ENCODE assay signal across 9 mouse cellular contexts in the genomic region with DNA sequence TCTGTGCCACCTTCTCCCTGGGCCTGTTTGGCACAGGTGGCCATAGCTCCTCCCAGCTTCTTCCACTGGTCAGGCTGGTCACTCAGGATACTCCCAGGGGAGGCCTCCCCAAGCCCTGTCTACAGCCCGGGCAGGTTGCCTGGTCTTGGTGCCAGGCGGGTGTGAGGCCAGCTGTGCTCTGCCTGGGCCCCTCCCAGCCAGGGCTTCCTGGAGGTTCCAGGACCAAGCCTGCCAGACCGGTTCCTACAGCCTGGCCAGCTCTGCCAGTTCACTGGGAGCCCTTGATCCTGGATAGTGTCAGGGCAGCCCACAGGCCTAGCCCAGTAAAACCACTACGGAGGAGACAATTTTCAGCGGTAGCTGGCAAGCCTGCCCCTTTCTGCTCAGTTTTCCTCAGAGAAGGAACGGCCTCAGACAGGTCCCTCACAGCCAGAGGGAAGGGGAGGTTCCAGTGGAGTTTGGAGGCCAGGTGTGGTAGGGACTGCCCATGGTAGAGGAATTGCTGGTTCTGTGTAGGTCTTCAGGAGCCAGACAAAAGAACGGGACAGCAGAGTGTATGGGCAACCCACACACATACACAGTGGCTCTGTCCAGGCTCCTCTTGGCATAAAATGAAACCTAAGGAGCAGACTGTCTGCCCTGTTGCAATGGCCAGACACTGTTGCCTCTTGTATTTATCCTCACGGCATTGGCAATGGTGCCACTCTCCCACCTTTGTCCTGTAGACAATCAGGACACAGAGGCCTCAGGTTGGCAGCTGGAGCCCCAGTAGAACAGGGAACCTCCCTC.
DNase-seq lines count a peak whose midpoint lies in the region; ATAC-seq lines count a peak whose summit lies in the region.
"Had no signal": no experiment of that assay in that cellular context is flagged by ENCODE, and none has a peak within 500 bp of the region (broad histone marks: within the 10 kb centered on the region; RNA-seq: fewer than 3 reads in every experiment).

No protein-coding gene starts in this region.

- no peak overlapping the region for H3K4me3 ChIP-seq in hindbrain, embryonic 10.5 days
- no peak overlapping the region for H3K4me3 ChIP-seq in hindbrain, embryonic 11.5 days (ENCODE audit: low read depth, low read length)
- H3K4me3 ChIP-seq in kidney, embryonic 15.5 days (replicated peaks), result no peak overlapping the region
- H3K4me3 ChIP-seq in midbrain, embryonic 14.5 days (replicated peaks; ENCODE audit: low read depth, low read length), result no peak overlapping the region
- H3K4me3 ChIP-seq: neural tube, embryonic 13.5 days had no signal

- peaks cover 20% of the 10 kb centered on the region for H3K27me3 ChIP-seq in hindbrain, embryonic 10.5 days (ENCODE audit: insufficient read depth, poor library complexity, severe bottlenecking)
- no peaks in the 10 kb centered on the region for H3K27me3 ChIP-seq in hindbrain, embryonic 11.5 days (ENCODE audit: control insufficient read depth, insufficient read depth, low read length)
- no peaks in the 10 kb centered on the region for H3K27me3 ChIP-seq in kidney, embryonic 15.5 days
- no peaks in the 10 kb centered on the region for H3K27me3 ChIP-seq in midbrain, embryonic 14.5 days (ENCODE audit: control insufficient read depth, insufficient read depth, low read length)

- DNase-seq in hindbrain, embryonic 10.5 days (ENCODE audit: low spot score), result no peak
- DNase-seq in hindbrain, embryonic 11.5 days (ENCODE audit: low spot score), result no peak
- peak; percentile 89 for DNase-seq in gastrocnemius, postnatal 25 days
- peak; percentile 69 for DNase-seq in ovary, adult 18-20 months (ENCODE audit: low spot score)
- DNase-seq in spleen, postnatal 4 days (ENCODE audit: low spot score in 2 of 2), result no peak
- no peak for DNase-seq in midbrain, embryonic 14.5 days
- no peak for DNase-seq in retina, embryonic 14.5 days (ENCODE audit: low spot score)

- peaks cover 76% of the 10 kb centered on the region for H3K4me1 ChIP-seq in hindbrain, embryonic 10.5 days (replicated peaks)
- peaks cover 10% of the 10 kb centered on the region for H3K4me1 ChIP-seq in hindbrain, embryonic 11.5 days (replicated peaks; ENCODE audit: control insufficient read depth, insufficient read depth, low read length)
- H3K4me1 ChIP-seq in kidney, embryonic 15.5 days, result peaks cover 63% of the 10 kb centered on the region
- H3K4me1 ChIP-seq in midbrain, embryonic 14.5 days (ENCODE audit: control insufficient read depth, insufficient read depth, low read length), result peaks cover 17% of the 10 kb centered on the region

- H3K27ac ChIP-seq in hindbrain, embryonic 10.5 days, result peak overlapping the region; percentile 57; the same call in 1 of the 2 replicates
- no peak overlapping the region for H3K27ac ChIP-seq in hindbrain, embryonic 11.5 days (ENCODE audit: low read depth, low read length)
- H3K27ac ChIP-seq in kidney, embryonic 15.5 days, result peak overlapping the region; percentile 88
- no peak overlapping the region for H3K27ac ChIP-seq in midbrain, embryonic 14.5 days (replicated peaks; ENCODE audit: low read depth, low read length)

- no peaks in the 10 kb centered on the region for H3K9me3 ChIP-seq in hindbrain, embryonic 10.5 days
- no peaks in the 10 kb centered on the region for H3K9me3 ChIP-seq in hindbrain, embryonic 11.5 days (ENCODE audit: control insufficient read depth, low read length)
- H3K9me3 ChIP-seq in kidney, embryonic 15.5 days (replicated peaks), result no peaks in the 10 kb centered on the region
- no peaks in the 10 kb centered on the region for H3K9me3 ChIP-seq in midbrain, embryonic 14.5 days (ENCODE audit: control insufficient read depth, low read length)
- H3K9me3 ChIP-seq: neural tube, embryonic 13.5 days had no signal

- peaks cover 10% of the 10 kb centered on the region for H3K36me3 ChIP-seq in hindbrain, embryonic 10.5 days
- no peaks in the 10 kb centered on the region for H3K36me3 ChIP-seq in hindbrain, embryonic 11.5 days (ENCODE audit: control insufficient read depth, insufficient read depth, low read length)
- peaks cover 9% of the 10 kb centered on the region for H3K36me3 ChIP-seq in kidney, embryonic 15.5 days
- H3K36me3 ChIP-seq in midbrain, embryonic 14.5 days (ENCODE audit: control insufficient read depth, insufficient read depth, low read length), result peaks cover 4% of the 10 kb centered on the region; the same call in 1 of the 2 replicates

- H3K4me2 ChIP-seq in hindbrain, embryonic 11.5 days (replicated peaks; ENCODE audit: low read depth, low read length), result no peak overlapping the region
- no peak overlapping the region for H3K4me2 ChIP-seq in kidney, embryonic 15.5 days
- H3K4me2 ChIP-seq in midbrain, embryonic 14.5 days (ENCODE audit: low read length), result no peak overlapping the region

- no peak overlapping the region for H3K9ac ChIP-seq in hindbrain, embryonic 11.5 days (ENCODE audit: low read depth, low read length)
- H3K9ac ChIP-seq in kidney, embryonic 15.5 days, result no peak overlapping the region
- no peak overlapping the region for H3K9ac ChIP-seq in midbrain, embryonic 14.5 days (replicated peaks; ENCODE audit: low read length)
- H3K9ac ChIP-seq: neural tube, embryonic 13.5 days had no signal

- WGBS in hindbrain, embryonic 10.5 days, result 74% methylated on average over 8 of the region's 8 CpGs
- 79% methylated on average over 8 of the region's 8 CpGs for WGBS in hindbrain, embryonic 11.5 days
- WGBS in kidney, embryonic 15.5 days, result 62% methylated on average over 8 of the region's 8 CpGs
- 78% methylated on average over 8 of the region's 8 CpGs for WGBS in midbrain, embryonic 14.5 days

- ATAC-seq in hindbrain, embryonic 11.5 days (ENCODE audit: low FRiP score), result no peak
- ATAC-seq in kidney, embryonic 15.5 days (replicated peaks; ENCODE audit: low FRiP score), result peak; percentile 19
- no peak for ATAC-seq in midbrain, embryonic 14.5 days (ENCODE audit: low FRiP score, low TSS enrichment)

Comparison
In these comparisons a context has a peak if more than half of its experiments do, and no peak if none do; other contexts are left out.
1. H3K27ac ChIP-seq: peak in hindbrain, embryonic 10.5 days (single experiment) and kidney, embryonic 15.5 days (single experiment); none in hindbrain, embryonic 11.5 days (single experiment) and midbrain, embryonic 14.5 days (single experiment).
2. DNase-seq: peak in gastrocnemius, postnatal 25 days (single experiment) and ovary, adult 18-20 months (single experiment); none in hindbrain, embryonic 10.5 days (single experiment), hindbrain, embryonic 11.5 days (single experiment), spleen, postnatal 4 days (0 of 2), midbrain, embryonic 14.5 days (single experiment) and retina, embryonic 14.5 days (single experiment).